In the genomic region with DNA sequence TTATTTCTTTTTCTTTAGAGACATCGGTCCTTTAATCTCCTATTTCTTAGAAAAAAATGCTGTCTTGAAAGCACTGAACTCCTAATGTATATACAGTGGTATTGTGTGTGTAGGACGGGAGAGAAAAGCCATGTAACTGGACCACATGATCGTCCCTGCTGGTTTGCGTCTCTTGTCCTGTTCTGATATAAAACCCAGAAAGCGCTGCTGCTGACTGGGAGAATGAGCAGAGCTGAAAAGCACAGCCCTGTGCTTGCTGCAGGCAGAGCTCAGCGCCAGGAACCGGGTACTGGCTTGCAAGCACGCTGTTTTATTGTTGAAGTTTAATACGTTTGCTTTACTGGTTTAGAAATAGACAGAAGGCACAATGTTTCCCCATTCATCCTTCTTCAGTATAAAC, we compare ENCODE assay signal across 11 mouse cellular contexts.
A peak's percentile ranks its signal among the peaks of the same experiment; 100 is the strongest.
DNase-seq lines count a peak whose midpoint lies in the region; ATAC-seq and TF ChIP-seq lines count a peak whose summit lies in the region.
"Had no signal": no experiment of that assay in that cellular context is flagged by ENCODE, and none has a peak within 500 bp of the region (broad histone marks: within the 10 kb centered on the region; RNA-seq: fewer than 3 reads in every experiment).

No protein-coding gene starts in this region.

- TF ChIP-seq CTCF in thymus, adult 2 months (IDR thresholded peaks at IDR 0.05; ENCODE audit: borderline replicate concordance, control insufficient read depth, extremely low read depth, insufficient read depth, low read length, poor library complexity), result no peak

- peak; percentile 88 for ATAC-seq in frontal cortex, adult (ENCODE audit: low TSS enrichment)
- no peak for ATAC-seq in midbrain, embryonic 11.5 days (ENCODE audit: low FRiP score)
- ATAC-seq in limb, embryonic 11.5 days (ENCODE audit: insufficient number of reproducible peaks, low FRiP score, low TSS enrichment, low read depth), result no peak
- ATAC-seq in stomach, embryonic 16.5 days (ENCODE audit: insufficient read depth, low FRiP score), result peak; percentile 83

- H3K4me3 ChIP-seq in midbrain, embryonic 11.5 days (ENCODE audit: low read depth, low read length), result no peak overlapping the region
- H3K4me3 ChIP-seq in midbrain, embryonic 10.5 days, result no peak overlapping the region
- H3K4me3 ChIP-seq in limb, embryonic 11.5 days (ENCODE audit: low read depth, low read length), result no peak overlapping the region
- H3K4me3 ChIP-seq in stomach, embryonic 16.5 days (replicated peaks; ENCODE audit: low read length), result no peak overlapping the region
- no peak overlapping the region for H3K4me3 ChIP-seq in thymus, adult 2 months (ENCODE audit: control insufficient read depth, insufficient read depth, low read length)
- H3K4me3 ChIP-seq: heart, embryonic 13.5 days; megakaryocyte, embryonic 14.5 days had no signal

- no peaks in the 10 kb centered on the region for H3K27me3 ChIP-seq in midbrain, embryonic 11.5 days (ENCODE audit: control insufficient read depth, insufficient read depth, low read length)
- H3K27me3 ChIP-seq in midbrain, embryonic 10.5 days (ENCODE audit: low read depth, poor library complexity, severe bottlenecking), result no peaks in the 10 kb centered on the region
- no peaks in the 10 kb centered on the region for H3K27me3 ChIP-seq in limb, embryonic 11.5 days (ENCODE audit: control insufficient read depth, insufficient read depth, low read length)
- H3K27me3 ChIP-seq in stomach, embryonic 16.5 days (ENCODE audit: control insufficient read depth, insufficient read depth, low read length), result no peaks in the 10 kb centered on the region
- no peaks in the 10 kb centered on the region for H3K27me3 ChIP-seq in thymus, adult 2 months (ENCODE audit: control insufficient read depth, insufficient read depth, low read length)

- H3K27ac ChIP-seq in midbrain, embryonic 11.5 days (ENCODE audit: low read depth, low read length), result no peak overlapping the region
- H3K27ac ChIP-seq in midbrain, embryonic 10.5 days (replicated peaks), result no peak overlapping the region
- H3K27ac ChIP-seq in limb, embryonic 11.5 days (replicated peaks; ENCODE audit: low read depth, low read length), result no peak overlapping the region
- H3K27ac ChIP-seq in stomach, embryonic 16.5 days (ENCODE audit: low read length), result peak overlapping the region; percentile 10; the same call in 1 of the 2 replicates
- H3K27ac ChIP-seq in thymus, adult 2 months (ENCODE audit: control insufficient read depth, insufficient read depth, low read length), result no peak overlapping the region
- H3K27ac ChIP-seq: heart, embryonic 13.5 days had no signal

- no peak for DNase-seq in frontal cortex, postnatal 10 days (ENCODE audit: low spot score in 2 of 2)
- peak; percentile 70 for DNase-seq in midbrain, embryonic 11.5 days (ENCODE audit: low spot score, missing footprints)
- no peak for DNase-seq in midbrain, embryonic 10.5 days (ENCODE audit: low spot score)
- DNase-seq in limb, embryonic 11.5 days (ENCODE audit: low spot score), result peak; percentile 40
- no peak for DNase-seq in thymus, adult 2 months
- no peak for DNase-seq in cerebellum, postnatal 25 days
- DNase-seq: kidney, adult 2 months had no signal

- H3K4me1 ChIP-seq in midbrain, embryonic 11.5 days (ENCODE audit: control insufficient read depth, insufficient read depth, low read length), result no peaks in the 10 kb centered on the region
- peaks cover 15% of the 10 kb centered on the region for H3K4me1 ChIP-seq in midbrain, embryonic 10.5 days
- H3K4me1 ChIP-seq in limb, embryonic 11.5 days (ENCODE audit: control insufficient read depth, insufficient read depth, low read length), result peaks cover 9% of the 10 kb centered on the region
- peaks cover 10% of the 10 kb centered on the region for H3K4me1 ChIP-seq in stomach, embryonic 16.5 days (ENCODE audit: control insufficient read depth, insufficient read depth, low read length)
- H3K4me1 ChIP-seq in thymus, adult 2 months (replicated peaks; ENCODE audit: control insufficient read depth, insufficient read depth, low read length), result no peaks in the 10 kb centered on the region
- H3K4me1 ChIP-seq: megakaryocyte, embryonic 14.5 days had no signal

- TF ChIP-seq POLR2A in thymus, adult 2 months (IDR thresholded peaks at IDR 0.05; ENCODE audit: control insufficient read depth, extremely low read depth, insufficient read depth, low read length, poor library complexity), result no peak

- no peak overlapping the region for H3K4me2 ChIP-seq in midbrain, embryonic 11.5 days
- H3K4me2 ChIP-seq in limb, embryonic 11.5 days (ENCODE audit: low read depth, severe bottlenecking), result no peak overlapping the region
- peak overlapping the region; percentile 37; the same call in 1 of the 2 replicates for H3K4me2 ChIP-seq in stomach, embryonic 16.5 days (ENCODE audit: low read depth, low read length)
- H3K4me2 ChIP-seq: heart, embryonic 13.5 days had no signal

- no peaks in the 10 kb centered on the region for H3K9me3 ChIP-seq in midbrain, embryonic 11.5 days (ENCODE audit: control insufficient read depth, low read length)
- no peaks in the 10 kb centered on the region for H3K9me3 ChIP-seq in midbrain, embryonic 10.5 days (replicated peaks)
- 0 out of 2 replicates have a peak, but pooled peaks cover under 1% of the 10 kb centered on the region for H3K9me3 ChIP-seq in limb, embryonic 11.5 days (ENCODE audit: control insufficient read depth, low read length)
- no peaks in the 10 kb centered on the region for H3K9me3 ChIP-seq in stomach, embryonic 16.5 days (replicated peaks; ENCODE audit: control insufficient read depth, low read length)
- H3K9me3 ChIP-seq: heart, embryonic 13.5 days; megakaryocyte, embryonic 14.5 days had no signal

- 77% methylated on average over 9 of the region's 9 CpGs for WGBS in midbrain, embryonic 11.5 days
- 87% methylated on average over 9 of the region's 9 CpGs for whole genome bisulfite sequencing in midbrain, embryonic 10.5 days
- 38% methylated on average over 9 of the region's 9 CpGs for WGBS in limb, embryonic 11.5 days
- WGBS in stomach, embryonic 16.5 days, result 22% methylated on average over 9 of the region's 9 CpGs
- WGBS in thymus, adult 2 months, result 92% methylated on average over 9 of the region's 9 CpGs

- no peak overlapping the region for H3K9ac ChIP-seq in midbrain, embryonic 11.5 days (ENCODE audit: low read length)
- H3K9ac ChIP-seq in limb, embryonic 11.5 days (ENCODE audit: low read length), result no peak overlapping the region; the same call in 1 of the 2 replicates
- peak overlapping the region; percentile 16; the same call in 1 of the 2 replicates for H3K9ac ChIP-seq in stomach, embryonic 16.5 days (ENCODE audit: low read length)
- H3K9ac ChIP-seq: heart, embryonic 13.5 days had no signal

- no peaks in the 10 kb centered on the region; the same call in 1 of the 2 replicates for H3K36me3 ChIP-seq in midbrain, embryonic 11.5 days (ENCODE audit: control insufficient read depth, insufficient read depth, low read length)
- H3K36me3 ChIP-seq in midbrain, embryonic 10.5 days, result peaks cover 7% of the 10 kb centered on the region
- H3K36me3 ChIP-seq in limb, embryonic 11.5 days (ENCODE audit: control insufficient read depth, insufficient read depth, low read length), result peaks cover under 1% of the 10 kb centered on the region; the same call in 1 of the 2 replicates
- no peaks in the 10 kb centered on the region for H3K36me3 ChIP-seq in stomach, embryonic 16.5 days (ENCODE audit: control insufficient read depth, insufficient read depth, low read length)
- no peaks in the 10 kb centered on the region for H3K36me3 ChIP-seq in thymus, adult 2 months (ENCODE audit: control insufficient read depth, insufficient read depth, low read length)

Comparison
In these comparisons a context has a peak if more than half of its experiments do, and no peak if none do; other contexts are left out.
1. DNase-seq: peak in midbrain, embryonic 11.5 days (single experiment) and limb, embryonic 11.5 days (single experiment); none in frontal cortex, postnatal 10 days (0 of 2), midbrain, embryonic 10.5 days (single experiment), thymus, adult 2 months (single experiment) and cerebellum, postnatal 25 days (0 of 2).
2. ATAC-seq: peak in frontal cortex, adult (single experiment) and stomach, embryonic 16.5 days (single experiment); none in midbrain, embryonic 11.5 days (single experiment) and limb, embryonic 11.5 days (single experiment).